Mouse (Mus musculus) small intestine, adult 2 months (tissue): ENCODE results near the gene Hk2.

ENCODE experiments used
- CTCF ChIP-seq: fragments of 200-500 bp; IDR thresholded peaks from 2 replicates; pipeline ENCODE4 v1.5.1; 2012; ENCODE audit warnings: low read depth, mild to moderate bottlenecking, control low read depth, inconsistent platforms, low read length, moderate library complexity, mixed read lengths; ENCODE audit not compliant: insufficient replicate concordance, insufficient read length; ENCODE audit errors: extremely low read depth
- POLR2A ChIP-seq: fragments of 200-500 bp; IDR thresholded peaks from 2 replicates; pipeline ENCODE4 v1.6.1; 2012; ENCODE audit warnings: low read depth, mild to moderate bottlenecking, control low read depth, inconsistent platforms, low read length, moderate library complexity

- no peak for TF ChIP-seq CTCF
- no peak for TF ChIP-seq POLR2A
Observed at GRCm38 (mm10) chr6:82763871-82764503, 10.3 kb downstream of the Hk2 start.
